Mouse (Mus musculus) CH12.LX (cell line): ENCODE data around the gene Adam1a. TPM values are rescaled to one million over a fixed set of nuclear protein-coding genes. Genes with fewer than 3 reads are reported as not detected.
A peak's percentile ranks its signal among the peaks of the same experiment; 100 is the strongest.
"Not testable (repeated sequence)": the region's sequence is repeated elsewhere in the genome, so short reads cannot be mapped to it uniquely, and the experiment has no call there.

ENCODE experiments used
- DNase-seq: peaks from one replicate; pipeline ENCODE4 v3.0.0-alpha.2; 2013; ENCODE audit errors: extremely low read depth
- H3K27ac ChIP-seq: 2 replicates; pipeline ENCODE4 v1.5.1; 2012; ENCODE audit warnings: low read depth, mild to moderate bottlenecking, control low read depth, moderate library complexity; ENCODE audit not compliant: insufficient read depth
- H3K27me3 ChIP-seq: replicated peaks from 2 replicates; pipeline ENCODE3; 2012; ENCODE audit warnings: inconsistent platforms
- H3K36me3 ChIP-seq, 2 experiments: replicated peaks in 1 of 2; 2 replicates each; pipeline versions ENCODE3 to v1.6.1; 2012; ENCODE audit warnings: inconsistent platforms in 1 of 2, low read length in 1 of 2, mild to moderate bottlenecking in 1 of 2, mixed read lengths in 1 of 2, moderate library complexity in 1 of 2; ENCODE audit not compliant: control insufficient read depth in 1 of 2, insufficient read depth in 1 of 2
- H3K4me1 ChIP-seq, 2 experiments: 2 replicates each; pipeline ENCODE4 v1.6.1; 2012; ENCODE audit warnings: inconsistent platforms in 1 of 2, moderate library complexity in 1 of 2; ENCODE audit not compliant: insufficient read depth in 2 of 2, control insufficient read depth in 1 of 2
- H3K4me2 ChIP-seq: 2 replicates; pipeline ENCODE4 v1.6.1; 2012; ENCODE audit warnings: low read depth, mild to moderate bottlenecking, control low read depth; ENCODE audit not compliant: poor library complexity, insufficient read depth, severe bottlenecking
- H3K4me3 ChIP-seq, 3 experiments: fragments of 150-350 bp in 1 of 3; sonication (generic) in 1 of 3; replicated peaks in 1 of 3; 2 replicates each; pipeline versions ENCODE3 to v1.5.1; 2011 to 2012; ENCODE audit warnings: low read depth in 2 of 3, low read length in 2 of 3, mild to moderate bottlenecking in 2 of 3, moderate library complexity in 2 of 3, control low read depth in 1 of 3, improper control_type of control experiment in 1 of 3, inconsistent platforms in 1 of 3, mixed read lengths in 1 of 3; ENCODE audit not compliant: poor library complexity in 1 of 3
- H3K79me2 ChIP-seq: replicated peaks from 2 replicates; pipeline ENCODE4 v1.6.1; 2012; ENCODE audit warnings: mild to moderate bottlenecking, moderate library complexity; ENCODE audit not compliant: control insufficient read depth, poor library complexity, insufficient read depth, severe bottlenecking; ENCODE audit errors: extremely low read depth
- H3K9ac ChIP-seq: 2 replicates; pipeline ENCODE4 v1.6.1; 2012; ENCODE audit warnings: low read depth, mild to moderate bottlenecking, control low read depth, moderate library complexity; ENCODE audit not compliant: insufficient read depth
- H3K9me3 ChIP-seq: replicated peaks from 2 replicates; pipeline ENCODE3; 2012; ENCODE audit warnings: low read length, inconsistent platforms, mixed read lengths
- CHD2 ChIP-seq: IDR thresholded peaks from 2 replicates; pipeline ENCODE4 v1.6.1; 2011; ENCODE audit warnings: low read length, improper control_type of control experiment
- JUN ChIP-seq: IDR thresholded peaks from 2 replicates; pipeline ENCODE4 v1.6.1; 2011; ENCODE audit warnings: low read depth, mild to moderate bottlenecking, low read length, improper control_type of control experiment, moderate library complexity; ENCODE audit not compliant: insufficient read depth
- MAX ChIP-seq: IDR thresholded peaks from 2 replicates; pipeline ENCODE4 v1.6.1; 2011; ENCODE audit warnings: low read length, improper control_type of control experiment
- NELFE ChIP-seq: IDR thresholded peaks from 2 replicates; pipeline ENCODE4 v1.6.1; 2011; ENCODE audit warnings: low read depth, low read length, improper control_type of control experiment
- PAX5 ChIP-seq: IDR thresholded peaks from 2 replicates; pipeline ENCODE4 v1.6.1; 2012; ENCODE audit warnings: low read length, inconsistent platforms, mixed read lengths
- TBP ChIP-seq: conservative IDR thresholded peaks from 2 replicates; pipeline ENCODE4 v1.6.1; 2011; ENCODE audit warnings: low read depth, low read length, improper control_type of control experiment
- UBTF ChIP-seq: IDR thresholded peaks from 2 replicates; pipeline ENCODE4 v1.6.1; 2012; ENCODE audit warnings: low read depth, mild to moderate bottlenecking, inconsistent platforms, low read length, improper control_type of control experiment, moderate library complexity
- USF1 ChIP-seq: IDR thresholded peaks from 2 replicates; pipeline ENCODE4 v1.6.1; 2014; ENCODE audit warnings: low read depth, mild to moderate bottlenecking, inconsistent platforms, low read length, improper control_type of control experiment
- USF2 ChIP-seq: conservative IDR thresholded peaks from 2 replicates; pipeline ENCODE4 v1.6.1; 2011; ENCODE audit warnings: low read depth, low read length, improper control_type of control experiment
- ZC3H11A ChIP-seq: IDR thresholded peaks from 2 replicates; pipeline ENCODE4 v1.6.1; 2012; ENCODE audit warnings: low read depth, mild to moderate bottlenecking, inconsistent platforms, low read length, improper control_type of control experiment
- dilution Hi-C: fragments of 300-500 bp; cut with MboI; formaldehyde crosslinking; loops from 2 replicates; pipeline ENCODE4 v1.14.3; 2020; ENCODE audit warnings: low sequenced_read_pairs; ENCODE audit not compliant: extremely low pct_unique_long_range_greater_than_20kb, extremely low pct_ligation_motif_present
- in situ Hi-C: fragments of 300-500 bp; cut with MboI; formaldehyde crosslinking; loops from 3 replicates; pipeline ENCODE4 v1.14.3; 2019; ENCODE audit warnings: low sequenced_read_pairs, low pct_ligation_motif_present, low pct_unique_long_range_greater_than_20kb, mixed read lengths
- polyA plus RNA-seq: library from polyadenylated mRNA; unstranded; fragments of >175 nt; gene quantifications from 2 replicates; pipeline ENCODE4 v1.2.1, GENCODE M21; 2012; ENCODE audit warnings: low read depth; ENCODE audit not compliant: insufficient read length
- total RNA-seq, 2 experiments: library from RNA; depleted of rRNA; stranded (reverse); fragments of 300-350 nt in 1 of 2; fragments of >200 nt in 1 of 2; gene quantifications; 2 replicates each; pipeline ENCODE4 v1.2.3; 2012 to 2014

Gene Adam1a
- total and polyA plus RNA-seq, 3 experiments: 1.2 to 1.6 (median 1.3) TPM

DNA sequence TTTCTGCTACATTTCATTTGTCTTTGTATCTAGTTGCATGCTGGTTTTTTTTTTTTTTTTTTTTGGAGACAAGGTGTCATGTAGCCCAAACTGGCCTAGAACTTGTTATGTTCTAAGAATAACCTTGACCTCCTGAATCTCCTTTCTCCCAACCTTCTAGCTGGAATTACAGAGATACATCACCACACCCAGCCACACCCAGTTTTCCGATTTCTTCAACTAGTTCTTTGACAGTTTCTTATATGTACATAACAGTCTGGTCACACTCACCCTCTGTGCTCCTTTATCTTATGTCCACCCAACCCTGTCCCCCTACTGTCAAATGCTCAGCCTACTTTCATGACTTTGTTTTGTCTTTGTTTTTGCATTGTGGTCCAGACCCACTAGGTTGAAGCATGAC lies 38.4 kb downstream of the Adam1a start:
- dilution Hi-C loops (no loop called here), in situ Hi-C loops (no loop called here)
- H3K9ac ChIP-seq: no peak overlapping the region
- H3K9me3 ChIP-seq: no peaks in the 10 kb centered on the region
- H3K27ac ChIP-seq: no peak overlapping the region
- no peak overlapping the region for H3K4me2 ChIP-seq
- H3K27me3 ChIP-seq: peaks cover 2% of the 10 kb centered on the region
- no peak for DNase-seq
- peaks cover 11% of the 10 kb centered on the region in 2 experiments for H3K4me1 ChIP-seq
- TF ChIP-seq USF2 (no peak), ZC3H11A (no peak)
- no peaks in the 10 kb centered on the region for H3K79me2 ChIP-seq
- H3K4me3 ChIP-seq: no peak overlapping the region
- H3K36me3 ChIP-seq: no peaks in the 10 kb centered on the region

DNA sequence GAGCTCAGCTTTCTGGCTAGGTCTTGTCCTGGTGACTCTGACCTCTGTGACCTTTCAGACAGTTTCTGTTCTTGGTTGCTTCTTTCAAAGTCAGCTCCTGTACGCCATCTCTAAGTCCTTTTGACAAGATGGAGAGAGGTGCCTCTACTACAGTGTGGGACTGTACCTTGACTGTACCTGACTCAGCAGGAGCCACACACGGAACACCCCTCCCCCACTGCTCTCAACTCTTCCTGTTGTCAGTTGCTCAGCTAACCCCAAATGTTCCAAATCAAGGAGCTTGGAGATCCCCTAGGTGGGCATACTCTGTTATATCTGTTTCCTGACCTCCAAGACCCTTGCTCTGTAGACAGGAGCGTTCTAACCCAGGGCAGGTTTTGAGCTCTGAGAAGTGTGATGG lies 42.1 kb downstream of the Adam1a start, which contains the start of gene Adam1b:
Gene Adam1b (minus strand): TSS at position 205 of the 400 bp plus-strand sequence.
- H3K9me3 ChIP-seq: no peaks in the 10 kb centered on the region
- TF ChIP-seq TBP (no peak), UBTF (no peak), JUN (no peak), NELFE (no peak), ZC3H11A (no peak), CHD2 (no peak), MAX (no peak), PAX5 (no peak), USF1 (no peak)
- TF ChIP-seq, all 38 proteins: peak for 0
- in situ Hi-C loops: no loop called here
- H3K4me1 ChIP-seq: peaks cover 11% of the 10 kb centered on the region in 2 experiments
- no peak within 1 kb of the TSS for H3K4me2 ChIP-seq
- H3K9ac ChIP-seq: no peak within 1 kb of the TSS
- H3K4me3 ChIP-seq: no peak within 1 kb of the TSS
- DNase-seq: peak; percentile 24
- dilution Hi-C loops: no loop called here
- H3K36me3 ChIP-seq: no peaks in the 10 kb centered on the region
- no peak within 1 kb of the TSS for H3K27ac ChIP-seq
- H3K27me3 ChIP-seq: no peaks in the 10 kb centered on the region
- no peaks in the 10 kb centered on the region for H3K79me2 ChIP-seq

GRCm38 (mm10) chr5:121501424-121501996 lies 43.8 kb downstream of the Adam1a start:
- H3K27me3 ChIP-seq, H3K27ac ChIP-seq, H3K36me3 ChIP-seq, H3K4me2 ChIP-seq, H3K9me3 ChIP-seq, H3K9ac ChIP-seq, DNase-seq, H3K4me3 ChIP-seq, in situ Hi-C loops, dilution Hi-C loops, H3K79me2 ChIP-seq: not testable (repeated sequence)
- peaks cover 11% of the 10 kb centered on the region in 2 experiments for H3K4me1 ChIP-seq
